In genomic region chr16:17292751-17293150, GRCm38 (mm10) we compare ENCODE assay signal across 1 mouse cellular context.
TF ChIP-seq lines count a peak whose summit lies in the region.

No protein-coding gene starts in this region.

TF ChIP-seq in MEL, 35 proteins besides CTCF, POLR2A, EP300 and RAD21:
- TF ChIP-seq BHLHE40 (IDR thresholded peaks at IDR 0.05; ENCODE audit: borderline replicate concordance, low read depth, low read length) = 0 out of 2 replicates have a peak, but pooled peaks have one; percentile 10
- TF ChIP-seq TBP (IDR thresholded peaks at IDR 0.05; ENCODE audit: low read depth, low read length) = no peak
- no peak for TF ChIP-seq MYC (IDR thresholded peaks at IDR 0.05; ENCODE audit: low read depth, low read length)
- TF ChIP-seq SIN3A (IDR thresholded peaks at IDR 0.05; ENCODE audit: low read length) = 0 out of 2 replicates have a peak, but pooled peaks have one; percentile 19
- TF ChIP-seq SMC3 (IDR thresholded peaks at IDR 0.05; ENCODE audit: low read depth, low read length) = peak; percentile 97
- no peak for TF ChIP-seq MAX (IDR thresholded peaks at IDR 0.05; ENCODE audit: low read length)
- TF ChIP-seq ZC3H11A (IDR thresholded peaks at IDR 0.05; ENCODE audit: low read depth, low read length) = peak; percentile 81
- TF ChIP-seq RCOR1 (IDR thresholded peaks at IDR 0.05; ENCODE audit: low read depth, low read length) = 0 out of 2 replicates have a peak, but pooled peaks have one; percentile 30
- 0 out of 2 replicates have a peak, but pooled peaks have one; percentile 15 for TF ChIP-seq ZNF384 (IDR thresholded peaks at IDR 0.05; ENCODE audit: low read depth, low read length)
